In genomic region chr2:154893045-154893385, GRCm38 (mm10) we compare ENCODE assay signal across 8 mouse cellular contexts. TPM values are rescaled to one million over a fixed set of nuclear protein-coding genes. Genes with fewer than 3 reads are reported as not detected.
DNase-seq lines count a peak whose midpoint lies in the region; ATAC-seq and TF ChIP-seq lines count a peak whose summit lies in the region.

No protein-coding gene starts in this region.

- peaks cover 3% of the 10 kb centered on the region; the same call in 1 of the 2 replicates for H3K4me1 ChIP-seq in cerebellum, adult 2 months (ENCODE audit: control insufficient read depth, insufficient read depth, low read length)
- H3K4me1 ChIP-seq in limb, embryonic 14.5 days (ENCODE audit: control insufficient read depth, insufficient read depth, low read length): peaks cover 19% of the 10 kb centered on the region
- H3K4me1 ChIP-seq in stomach, embryonic 16.5 days (ENCODE audit: control insufficient read depth, insufficient read depth, low read length): peaks cover 8% of the 10 kb centered on the region; the same call in 1 of the 2 replicates

- peak; percentile 28 for ATAC-seq in limb, embryonic 14.5 days (ENCODE audit: low FRiP score, low read depth)
- peak; percentile 16; the same call in 1 of the 2 replicates for ATAC-seq in stomach, embryonic 16.5 days (ENCODE audit: insufficient read depth, low FRiP score)

- no peaks in the 10 kb centered on the region for H3K27me3 ChIP-seq in cerebellum, adult 2 months (ENCODE audit: control insufficient read depth, insufficient read depth, low read length)
- H3K27me3 ChIP-seq in limb, embryonic 14.5 days (ENCODE audit: control insufficient read depth, insufficient read depth, low read length): no peaks in the 10 kb centered on the region
- no peaks in the 10 kb centered on the region for H3K27me3 ChIP-seq in stomach, embryonic 16.5 days (ENCODE audit: control insufficient read depth, insufficient read depth, low read length)

- peak overlapping the region; percentile 73 for H3K4me3 ChIP-seq in cerebellum, adult 2 months (replicated peaks; ENCODE audit: insufficient read depth, low read depth, low read length)
- H3K4me3 ChIP-seq in limb, embryonic 14.5 days (replicated peaks; ENCODE audit: low read length): peak overlapping the region; percentile 88
- H3K4me3 ChIP-seq in stomach, embryonic 16.5 days (replicated peaks; ENCODE audit: low read length): peak overlapping the region; percentile 99

- H3K36me3 ChIP-seq in limb, embryonic 14.5 days (ENCODE audit: control insufficient read depth, insufficient read depth, low read length): peaks cover 2% of the 10 kb centered on the region; the same call in 1 of the 2 replicates
- H3K36me3 ChIP-seq in stomach, embryonic 16.5 days (ENCODE audit: control insufficient read depth, insufficient read depth, low read length): no peaks in the 10 kb centered on the region

- no peak overlapping the region for H3K27ac ChIP-seq in cerebellum, adult 2 months (ENCODE audit: insufficient read depth, low read length)
- H3K27ac ChIP-seq in limb, embryonic 14.5 days (replicated peaks; ENCODE audit: low read depth, low read length): no peak overlapping the region
- peak overlapping the region; percentile 23; the same call in 1 of the 2 replicates for H3K27ac ChIP-seq in stomach, embryonic 16.5 days (ENCODE audit: low read length)

- H3K4me2 ChIP-seq in limb, embryonic 14.5 days (replicated peaks; ENCODE audit: low read depth, low read length, severe bottlenecking): peak overlapping the region; percentile 54
- H3K4me2 ChIP-seq in stomach, embryonic 16.5 days (ENCODE audit: low read depth, low read length): peak overlapping the region; percentile 83

- 9% methylated on average over 12 of the region's 12 CpGs for WGBS in cerebellum, adult 2 months
- 9% methylated on average over 12 of the region's 12 CpGs for WGBS in limb, embryonic 14.5 days
- WGBS in stomach, embryonic 16.5 days: 6% methylated on average over 12 of the region's 12 CpGs

- TF ChIP-seq CTCF in cerebellum, adult 2 months (IDR thresholded peaks at IDR 0.05; ENCODE audit: borderline replicate concordance, insufficient read depth, low read depth, low read length): no peak

- DNase-seq in cerebellum, adult 2 months: no peak
- no peak for DNase-seq in cerebellum, adult 11-12 months
- peak; percentile 4 for DNase-seq in retina, postnatal 7 days (ENCODE audit: low read depth, low spot score)
- no peak for DNase-seq in retina, postnatal 1 day
- DNase-seq in limb, embryonic 14.5 days (ENCODE audit: low spot score): no peak
- DNase-seq in right cerebral cortex, adult 18-20 months: no peak
- DNase-seq in spleen, postnatal 10 days (ENCODE audit: low spot score in 2 of 2): no peak

- TF ChIP-seq POLR2A in cerebellum, adult 2 months (IDR thresholded peaks at IDR 0.05; ENCODE audit: borderline replicate concordance, insufficient read depth, low read length): no peak
- TF ChIP-seq POLR2A in limb, embryonic 14.5 days (IDR thresholded peaks at IDR 0.05; ENCODE audit: borderline replicate concordance, extremely low read depth, insufficient read depth, insufficient read length): no peak

- H3K9me3 ChIP-seq in limb, embryonic 14.5 days (ENCODE audit: control insufficient read depth, low read length): no peaks in the 10 kb centered on the region
- no peaks in the 10 kb centered on the region for H3K9me3 ChIP-seq in stomach, embryonic 16.5 days (replicated peaks; ENCODE audit: control insufficient read depth, low read length)

- H3K9ac ChIP-seq in limb, embryonic 14.5 days (ENCODE audit: low read depth, low read length, severe bottlenecking): peak overlapping the region; percentile 46
- peak overlapping the region; percentile 73 for H3K9ac ChIP-seq in stomach, embryonic 16.5 days (ENCODE audit: low read length)

RNA-seq across cellular contexts. Expression of gene Eif2s2, which starts 0.3 kb away (rescaled TPM):
- polyA plus RNA-seq in cerebellum, adult 2 months (2012; rRNA removed): 46.1 and 50.2 TPM in 2 replicates
- 47.3 and 73.6 TPM in 2 replicates for polyA plus RNA-seq in limb, embryonic 14.5 days (2012; rRNA removed)
- polyA plus RNA-seq in limb, embryonic 14.5 days (2014; fragmentation: Nextera tagmentation; extraction: Ambion mirVana): 111 and 116 TPM in 2 replicates
- polyA plus RNA-seq in stomach, embryonic 16.5 days (2015; fragmentation: Nextera tagmentation; extraction: Ambion mirVana): 74.7 and 88.7 TPM in 2 replicates
